Mouse (Mus musculus): ENCODE measurements at regions not wholly inside any gene's neighbourhood (a gene's known extent, or its start where the extent isn't known, plus 50 kb on each side); places are given as distances from the start of the nearest gene placed in this dataset.

- no peak overlapping the region for H3K27ac ChIP-seq (ENCODE audit: control insufficient read depth, low read depth, low read length)
- no peak for DNase-seq (ENCODE audit: low read depth, low spot score)
- TF ChIP-seq POLR2AphosphoS5 (IDR thresholded peaks at IDR 0.05; ENCODE audit: borderline replicate concordance, low read depth, low read length) (no peak), MEF2A (IDR thresholded peaks at IDR 0.05; ENCODE audit: extremely low read depth, insufficient replicate concordance, low read depth, low read length, poor library complexity, severe bottlenecking) (no peak), CTCF (IDR thresholded peaks at IDR 0.05 in 2 of 3, conservative IDR thresholded peaks at IDR 0.05 in 1 of 3; ENCODE audit: control insufficient read depth in 1 of 3, insufficient read depth in 1 of 3, low read depth in 2 of 3, low read length in 3 of 3, poor library complexity in 1 of 3, severe bottlenecking in 1 of 3) (no peak), MYB (IDR thresholded peaks at IDR 0.05; ENCODE audit: low read depth, low read length) (no peak), ZNF384 (IDR thresholded peaks at IDR 0.05; ENCODE audit: low read depth, low read length) (no peak), KAT2A (conservative IDR thresholded peaks at IDR 0.05; ENCODE audit: low read depth, low read length) (no peak), UBTF (IDR thresholded peaks at IDR 0.05; ENCODE audit: borderline replicate concordance, insufficient read depth, low read depth, low read length) (no peak), TCF12 (IDR thresholded peaks at IDR 0.05; ENCODE audit: low read depth, low read length) (no peak), MXI1 (IDR thresholded peaks at IDR 0.05; ENCODE audit: low read depth, low read length) (no peak)
These were observed 179.6 kb downstream of the Kit start for GRCm38 (mm10) chr5:75754356-75754755.

DNA sequence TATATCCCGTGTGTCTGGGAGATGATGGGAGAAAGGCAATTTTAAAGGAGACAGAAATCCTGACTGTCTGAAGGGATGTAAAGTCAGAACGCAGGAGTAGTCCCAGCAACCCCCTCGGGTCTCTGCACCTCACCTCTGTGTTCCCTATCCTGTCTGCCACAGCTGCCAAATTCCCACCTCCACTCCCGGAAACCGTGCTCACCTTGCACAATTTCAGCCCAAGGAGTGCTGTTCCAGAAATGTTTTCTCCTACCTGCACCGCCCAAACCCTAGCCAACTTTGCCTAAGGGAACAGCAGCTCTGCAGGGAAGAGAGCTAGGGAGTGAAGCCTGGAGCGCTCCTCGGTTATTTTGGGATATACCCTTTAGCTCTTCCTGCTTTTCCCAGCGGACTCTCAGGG is 170.6 kb downstream of the Kit start:
- TF ChIP-seq MAZ (IDR thresholded peaks at IDR 0.05; ENCODE audit: low read depth, low read length), result no peak
- no peak for TF ChIP-seq ELF1 (IDR thresholded peaks at IDR 0.05; ENCODE audit: low read depth, low read length)
- TF ChIP-seq POLR2A (IDR thresholded peaks at IDR 0.05; ENCODE audit: control insufficient read depth in 1 of 2, insufficient read depth in 1 of 2, low read depth in 1 of 2, low read length in 2 of 2, poor library complexity in 1 of 2), result no peak
- TF ChIP-seq MEF2A (IDR thresholded peaks at IDR 0.05; ENCODE audit: extremely low read depth, insufficient replicate concordance, low read depth, low read length, poor library complexity, severe bottlenecking), result no peak
- Histone ChIP-seq H3K4me3 (ENCODE audit: control insufficient read depth in 1 of 2, insufficient read depth in 1 of 2, low read depth in 2 of 2, low read length in 2 of 2) (no peak overlapping the region), H3K9me3 (replicated peaks; ENCODE audit: insufficient read depth, low read length) (no peaks in the 10 kb centered on the region), H3K36me3 (ENCODE audit: control insufficient read depth in 1 of 2, insufficient read depth in 2 of 2, low read length in 2 of 2) (peaks cover 0 to 11% of the 10 kb centered on the region in 2 experiments; a peak in 2 of 4 replicates), H3K9ac (ENCODE audit: control insufficient read depth, low read depth, low read length, poor library complexity, severe bottlenecking) (no peak overlapping the region), H3K79me2 (ENCODE audit: control insufficient read depth, insufficient read depth, low read length, poor library complexity) (no peaks in the 10 kb centered on the region), H3K27me3 (ENCODE audit: control insufficient read depth in 1 of 2, insufficient read depth in 2 of 2, low read length in 2 of 2) (no peaks in the 10 kb centered on the region), H3K27ac (ENCODE audit: control insufficient read depth, low read depth, low read length) (no peak overlapping the region), H3K4me1 (ENCODE audit: control insufficient read depth in 1 of 2, insufficient read depth in 2 of 2, low read length in 2 of 2) (peaks cover 0 to 13% of the 10 kb centered on the region in 2 experiments; a peak in 3 of 4 replicates)
- DNase-seq (ENCODE audit: low read depth, low spot score), result no peak

More at GRCm38 (mm10) chr5:75754356-75754755, 179.6 kb downstream of the Kit start:
- no peaks in the 10 kb centered on the region for H3K27me3 ChIP-seq (ENCODE audit: control insufficient read depth in 1 of 2, insufficient read depth in 2 of 2, low read length in 2 of 2)
- H3K9me3 ChIP-seq (replicated peaks; ENCODE audit: insufficient read depth, low read length), result no peaks in the 10 kb centered on the region
- H3K9ac ChIP-seq (ENCODE audit: control insufficient read depth, low read depth, low read length, poor library complexity, severe bottlenecking), result no peak overlapping the region
- no peaks in the 10 kb centered on the region for H3K79me2 ChIP-seq (ENCODE audit: control insufficient read depth, insufficient read depth, low read length, poor library complexity)
- peaks cover 7 to 11% of the 10 kb centered on the region in 2 experiments for H3K4me1 ChIP-seq (ENCODE audit: control insufficient read depth in 1 of 2, insufficient read depth in 2 of 2, low read length in 2 of 2)
- H3K36me3 ChIP-seq (ENCODE audit: control insufficient read depth in 1 of 2, insufficient read depth in 2 of 2, low read length in 2 of 2), result peaks cover 0 to 6% of the 10 kb centered on the region in 2 experiments; a peak in 2 of 4 replicates
- no peak overlapping the region for H3K4me3 ChIP-seq (ENCODE audit: control insufficient read depth in 1 of 2, insufficient read depth in 1 of 2, low read depth in 2 of 2, low read length in 2 of 2)

- Histone ChIP-seq H3K4me3 (ENCODE audit: control insufficient read depth in 1 of 2, insufficient read depth in 1 of 2, low read depth in 2 of 2, low read length in 2 of 2) (peak overlapping the region in 1 of 2 experiments; percentile 21; a peak in 1 of 4 replicates), H3K9me3 (replicated peaks; ENCODE audit: insufficient read depth, low read length) (no peaks in the 10 kb centered on the region), H3K27ac (ENCODE audit: control insufficient read depth, low read depth, low read length) (peak overlapping the region; percentile 76), H3K36me3 (ENCODE audit: control insufficient read depth in 1 of 2, insufficient read depth in 2 of 2, low read length in 2 of 2) (peaks cover 0 to 11% of the 10 kb centered on the region in 2 experiments; a peak in 2 of 4 replicates), H3K27me3 (ENCODE audit: control insufficient read depth in 1 of 2, insufficient read depth in 2 of 2, low read length in 2 of 2) (no peaks in the 10 kb centered on the region), H3K9ac (ENCODE audit: control insufficient read depth, low read depth, low read length, poor library complexity, severe bottlenecking) (peak overlapping the region; percentile 53), H3K79me2 (ENCODE audit: control insufficient read depth, insufficient read depth, low read length, poor library complexity) (no peaks in the 10 kb centered on the region), H3K4me1 (ENCODE audit: control insufficient read depth in 1 of 2, insufficient read depth in 2 of 2, low read length in 2 of 2) (peaks cover 0 to 13% of the 10 kb centered on the region in 2 experiments; a peak in 3 of 4 replicates)
- TF ChIP-seq TAL1 (IDR thresholded peaks at IDR 0.05; ENCODE audit: low read length), result peak; percentile 73
- TF ChIP-seq TBP (IDR thresholded peaks at IDR 0.05; ENCODE audit: low read depth, low read length), result 0 out of 2 replicates have a peak, but pooled peaks have one; percentile 53
- TF ChIP-seq GATA1 (IDR thresholded peaks at IDR 0.05; ENCODE audit: low read depth, low read length), result 0 out of 2 replicates have a peak, but pooled peaks have one; percentile 12
- peak; percentile 80 for TF ChIP-seq TCF12 (IDR thresholded peaks at IDR 0.05; ENCODE audit: low read depth, low read length)
- no peak for TF ChIP-seq MAFK (IDR thresholded peaks at IDR 0.05; ENCODE audit: borderline replicate concordance, low read depth, low read length)
- peak; percentile 32; the same call in 1 of the 2 replicates for TF ChIP-seq SIN3A (IDR thresholded peaks at IDR 0.05; ENCODE audit: low read length)
- TF ChIP-seq RCOR1 (IDR thresholded peaks at IDR 0.05; ENCODE audit: low read depth, low read length), result 0 out of 2 replicates have a peak, but pooled peaks have one; percentile 20
- TF ChIP-seq ETS1 (IDR thresholded peaks at IDR 0.05; ENCODE audit: low read depth, low read length), result peak; percentile 62; the same call in 1 of the 2 replicates
- peak; percentile 33 to 79; a peak in 3 of 4 replicates for TF ChIP-seq EP300 (IDR thresholded peaks at IDR 0.05; ENCODE audit: low read depth in 1 of 2, low read length in 2 of 2)
- TF ChIP-seq ZKSCAN1 (IDR thresholded peaks at IDR 0.05; ENCODE audit: low read depth, low read length), result no peak
- peak; percentile 73 for TF ChIP-seq MYB (IDR thresholded peaks at IDR 0.05; ENCODE audit: low read depth, low read length)
- no peak for TF ChIP-seq MEF2A (IDR thresholded peaks at IDR 0.05; ENCODE audit: extremely low read depth, insufficient replicate concordance, low read depth, low read length, poor library complexity, severe bottlenecking)
- peak; percentile 71 for DNase-seq (ENCODE audit: low read depth, low spot score)
These were observed 169.8 kb downstream of the Kit start for GRCm38 (mm10) chr5:75744475-75745045.

All from MEL (cell line).